Mouse (Mus musculus): ENCODE measurements at regions not wholly inside any gene's neighbourhood (a gene's known extent, or its start where the extent isn't known, plus 50 kb on each side); places are given as distances from the start of the nearest gene placed in this dataset.

GRCm38 (mm10) chr4:119018573-119018972 is 57.2 kb downstream of the Lao1 start:
- 0 out of 2 replicates have a peak, but pooled peaks have one; percentile 42 for ATAC-seq (replicated peaks; ENCODE audit: low FRiP score, low TSS enrichment, poor library complexity, severe bottlenecking)

- no peak for ATAC-seq (replicated peaks; ENCODE audit: low FRiP score, low TSS enrichment, poor library complexity, severe bottlenecking)
Measured at GRCm38 (mm10) chr4:119019013-119019781, 57.8 kb downstream of the Lao1 start.

GRCm38 (mm10) chr4:119022338-119022737 is 61.0 kb downstream of the Lao1 start:
- ATAC-seq (replicated peaks; ENCODE audit: low FRiP score, low TSS enrichment, poor library complexity, severe bottlenecking) = no peak

DNA sequence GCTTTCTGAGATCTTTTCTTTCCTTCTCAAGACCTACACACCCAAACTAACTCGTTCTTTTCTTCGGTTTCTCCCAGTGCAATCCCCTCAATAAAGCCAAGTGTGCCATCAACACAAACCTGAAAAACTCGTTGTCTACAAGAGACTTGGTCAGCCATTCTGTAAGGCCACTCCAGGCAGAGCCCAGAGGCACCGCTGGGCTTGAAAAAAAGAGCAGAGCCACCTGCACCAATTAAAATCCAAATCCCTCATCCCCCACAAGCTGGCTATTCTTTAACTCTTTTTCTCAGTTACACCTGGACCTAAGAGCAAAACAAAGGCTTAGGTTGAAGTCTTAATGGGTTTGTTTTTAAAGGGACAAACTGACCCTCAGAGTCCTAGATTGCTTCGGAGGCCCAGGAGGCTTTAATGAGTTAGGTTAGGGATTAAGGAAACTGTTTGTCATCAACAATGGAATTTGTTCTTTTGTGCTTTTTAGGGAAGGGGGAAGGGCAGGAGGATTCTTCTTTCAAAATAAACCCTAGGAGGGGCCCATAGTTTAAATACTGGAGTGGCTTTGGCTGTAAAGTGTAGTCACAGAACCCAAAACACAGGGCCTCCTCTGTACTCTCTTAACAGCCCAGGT is 65.0 kb downstream of the Lao1 start:
- no peak for ATAC-seq (replicated peaks; ENCODE audit: low FRiP score, low TSS enrichment, poor library complexity, severe bottlenecking)

GRCm38 (mm10) chr4:119028208-119028821 is 66.9 kb downstream of the Lao1 start:
- peak; percentile 90 for ATAC-seq (replicated peaks; ENCODE audit: low FRiP score, low TSS enrichment, poor library complexity, severe bottlenecking)

DNA sequence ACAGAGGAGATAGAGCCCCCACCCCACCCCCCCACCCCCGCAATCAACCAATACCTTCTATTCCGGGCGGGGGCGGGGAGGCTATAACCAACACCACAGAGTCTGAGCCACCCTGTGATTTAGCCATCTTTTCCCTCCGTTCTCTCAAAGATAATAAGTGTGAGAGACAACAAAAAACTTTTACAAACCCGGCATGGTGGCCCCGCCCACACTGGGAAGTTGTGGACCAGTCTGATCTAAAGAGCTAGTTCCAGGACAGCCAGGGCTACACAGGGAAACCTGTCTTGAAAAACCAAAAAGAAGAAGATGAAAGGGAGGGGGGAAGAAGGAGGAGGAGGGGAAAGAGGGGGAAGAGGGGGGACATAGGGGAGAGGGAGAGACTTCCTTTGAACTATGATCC is 67.7 kb downstream of the Lao1 start:
- no peak for ATAC-seq (replicated peaks; ENCODE audit: low FRiP score, low TSS enrichment, poor library complexity, severe bottlenecking)

DNA sequence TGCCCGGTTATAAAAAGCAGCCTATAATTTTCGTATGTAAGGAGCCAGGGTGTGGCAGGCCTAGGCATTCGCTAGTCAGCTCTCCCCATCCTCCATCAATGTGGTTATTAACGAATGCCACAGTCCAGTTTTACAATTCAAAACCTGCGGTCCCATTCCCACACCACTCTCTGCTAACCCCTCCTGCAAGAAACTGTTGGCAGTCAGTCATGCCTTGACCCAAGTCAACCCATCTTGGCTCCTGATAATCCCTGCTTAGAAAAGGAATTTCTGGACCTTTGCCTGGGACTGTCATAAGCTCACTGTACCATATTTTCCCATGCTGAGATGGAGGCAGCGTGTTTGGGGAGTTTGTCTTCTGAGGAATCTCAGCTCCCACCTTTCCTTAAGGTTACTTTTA is 68.4 kb downstream of the Lao1 start:
- no peak for ATAC-seq (replicated peaks; ENCODE audit: low FRiP score, low TSS enrichment, poor library complexity, severe bottlenecking)

- ATAC-seq (replicated peaks; ENCODE audit: low FRiP score, low TSS enrichment, poor library complexity, severe bottlenecking) = no peak
Measured at GRCm38 (mm10) chr4:119030865-119031264, 69.5 kb downstream of the Lao1 start.

DNA sequence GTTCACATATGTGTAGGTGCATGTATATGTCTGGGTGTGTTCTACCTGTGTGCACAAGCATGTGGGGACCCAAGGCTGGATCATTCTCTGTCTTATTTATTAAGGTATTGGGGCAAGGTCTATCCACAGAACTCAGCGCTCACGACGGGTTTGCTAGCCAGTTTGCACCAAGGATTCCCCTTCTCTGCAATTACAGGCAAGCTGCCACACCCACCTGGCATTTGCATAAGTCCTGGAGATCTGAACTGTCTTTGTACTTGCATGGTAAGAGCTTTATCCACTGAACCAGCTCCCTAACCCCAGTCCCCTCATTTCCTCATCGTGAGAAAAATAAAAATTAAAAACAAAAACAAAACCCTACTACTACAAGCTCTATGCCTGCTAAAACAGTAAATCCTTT is 71.6 kb downstream of the Lao1 start:
- ATAC-seq (replicated peaks; ENCODE audit: low FRiP score, low TSS enrichment, poor library complexity, severe bottlenecking) = no peak

GRCm38 (mm10) chr4:119036582-119036981 is 71.9 kb upstream of the Slc2a1 start:
- ATAC-seq (replicated peaks; ENCODE audit: low FRiP score, low TSS enrichment, poor library complexity, severe bottlenecking) = peak; percentile 93

DNA sequence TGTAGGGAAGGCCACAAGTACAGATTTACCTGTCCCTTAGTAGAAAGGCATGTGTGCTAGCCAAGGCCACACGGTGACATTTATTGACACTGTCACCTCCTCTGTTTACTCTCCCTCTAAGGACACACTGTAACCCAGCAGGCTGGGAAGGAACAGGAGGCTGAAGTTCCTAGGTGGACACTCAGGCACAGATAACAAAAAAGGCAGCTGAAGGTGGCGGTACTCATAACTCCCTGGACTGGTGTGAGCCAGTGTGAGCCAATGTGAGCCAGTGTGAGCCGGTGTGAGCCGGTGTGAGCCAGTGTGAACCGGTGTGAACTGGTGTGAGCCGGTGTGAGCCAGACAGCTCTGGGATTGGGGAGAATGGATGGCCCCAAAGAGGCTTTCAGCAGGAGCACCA is 68.5 kb upstream of the Slc2a1 start:
- ATAC-seq (replicated peaks; ENCODE audit: low FRiP score, low TSS enrichment, poor library complexity, severe bottlenecking) = no peak

DNA sequence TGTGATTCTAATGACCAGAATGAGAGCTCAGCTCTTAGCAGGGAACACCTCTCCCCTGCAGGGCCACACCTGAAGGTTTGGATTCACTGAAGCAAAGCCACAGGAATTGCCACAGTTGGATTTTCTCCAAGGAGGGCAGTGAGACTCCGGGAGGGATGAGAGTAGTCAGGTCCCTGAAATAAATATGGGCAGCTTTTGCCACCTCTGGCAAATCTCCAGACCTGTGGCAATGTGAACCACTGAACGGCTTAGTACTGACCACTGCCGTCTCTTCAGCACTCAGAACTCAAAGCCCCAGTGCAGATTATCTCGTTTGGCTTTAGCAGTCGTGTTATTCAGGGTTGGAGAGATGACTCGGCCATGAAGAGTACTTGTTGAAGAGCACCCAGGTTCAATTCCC is 66.9 kb upstream of the Slc2a1 start:
- ATAC-seq (replicated peaks; ENCODE audit: low FRiP score, low TSS enrichment, poor library complexity, severe bottlenecking) = no peak

DNA sequence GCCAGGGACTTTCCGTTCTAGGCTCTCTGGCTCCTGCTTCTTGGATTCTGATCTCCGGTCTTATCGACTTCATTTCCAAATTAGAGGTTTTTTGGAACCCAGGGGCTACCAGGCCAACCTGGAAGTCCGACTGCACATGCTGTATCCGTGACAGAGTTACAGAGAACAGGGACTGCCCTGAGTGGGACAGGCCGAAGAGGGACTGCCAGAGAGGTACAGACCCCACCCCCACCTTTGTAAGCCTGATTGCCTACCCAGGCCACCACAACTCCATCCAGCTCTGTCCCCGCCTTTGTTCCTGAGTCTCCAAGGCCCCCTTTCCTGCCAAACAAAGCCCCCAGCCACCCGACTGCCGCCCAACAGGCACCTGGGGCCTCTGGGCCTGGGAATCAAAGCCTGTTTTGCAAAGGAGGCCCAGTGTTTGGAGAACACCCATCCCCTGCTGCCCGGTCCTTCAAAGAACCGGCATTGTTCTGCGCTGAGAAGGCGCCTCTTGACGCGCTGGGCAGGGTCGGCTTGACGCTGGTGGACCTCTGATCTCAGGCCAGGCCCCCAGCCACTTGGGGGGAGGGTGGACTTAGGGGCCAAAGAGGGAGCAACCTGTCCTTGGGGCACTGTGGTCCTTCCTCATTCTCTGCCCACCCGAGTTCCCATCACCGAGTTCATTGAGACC is 64.4 kb upstream of the Slc2a1 start:
- no peak for ATAC-seq (replicated peaks; ENCODE audit: low FRiP score, low TSS enrichment, poor library complexity, severe bottlenecking)

GRCm38 (mm10) chr4:119044836-119045235 is 63.7 kb upstream of the Slc2a1 start:
- ATAC-seq (replicated peaks; ENCODE audit: low FRiP score, low TSS enrichment, poor library complexity, severe bottlenecking) = no peak

- ATAC-seq (replicated peaks; ENCODE audit: low FRiP score, low TSS enrichment, poor library complexity, severe bottlenecking) = peak; percentile 30; the same call in 1 of the 2 replicates
Measured at GRCm38 (mm10) chr4:119050867-119051353, 57.6 kb upstream of the Slc2a1 start.

GRCm38 (mm10) chr4:119052537-119052936 is 56.0 kb upstream of the Slc2a1 start:
- ATAC-seq (replicated peaks; ENCODE audit: low FRiP score, low TSS enrichment, poor library complexity, severe bottlenecking) = no peak

GRCm38 (mm10) chr4:119053241-119053640 is 55.3 kb upstream of the Slc2a1 start:
- ATAC-seq (replicated peaks; ENCODE audit: low FRiP score, low TSS enrichment, poor library complexity, severe bottlenecking) = no peak

DNA sequence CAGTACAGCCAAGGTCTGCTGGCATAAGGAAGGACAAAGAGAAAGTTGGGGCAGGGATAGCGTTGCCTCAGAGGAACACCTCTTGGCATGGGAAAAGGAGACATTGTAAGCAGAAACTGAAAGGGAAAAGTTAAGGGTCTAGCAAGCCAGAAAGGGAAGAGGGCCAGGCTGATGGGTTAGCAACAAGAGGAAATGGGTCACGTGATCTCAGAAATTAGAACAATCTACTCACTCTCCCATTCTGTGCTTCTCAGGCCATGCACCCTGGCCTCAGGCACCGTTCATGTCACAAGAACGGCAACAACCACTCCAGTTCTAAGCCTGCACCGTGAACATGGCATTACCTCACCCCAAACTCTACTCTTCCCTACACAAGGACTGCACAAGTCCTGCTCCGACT is 54.8 kb upstream of the Slc2a1 start:
- ATAC-seq (replicated peaks; ENCODE audit: low FRiP score, low TSS enrichment, poor library complexity, severe bottlenecking) = peak; percentile 10; the same call in 1 of the 2 replicates

GRCm38 (mm10) chr4:119054129-119054528 is 54.4 kb upstream of the Slc2a1 start:
- ATAC-seq (replicated peaks; ENCODE audit: low FRiP score, low TSS enrichment, poor library complexity, severe bottlenecking) = no peak

GRCm38 (mm10) chr4:119057191-119057590 is 51.3 kb upstream of the Slc2a1 start:
- ATAC-seq (replicated peaks; ENCODE audit: low FRiP score, low TSS enrichment, poor library complexity, severe bottlenecking) = no peak
